Mouse (Mus musculus) spleen, adult 2 months (tissue): Measurements from ENCODE around the gene Hnrnpl.

Experiments used
- CTCF ChIP-seq: fragments of 200-500 bp; IDR thresholded peaks from 2 replicates; pipeline ENCODE4 v1.5.1; 2011; ENCODE audit warnings: mild to moderate bottlenecking, inconsistent platforms; ENCODE audit not compliant: insufficient read depth, insufficient read length, insufficient replicate concordance; ENCODE audit errors: extremely low read depth
- POLR2A ChIP-seq: fragments of 200-500 bp; IDR thresholded peaks from 2 replicates; pipeline ENCODE4 v1.6.1; 2011; ENCODE audit warnings: low read depth, low read length, inconsistent platforms

- TF ChIP-seq CTCF = no peak
- TF ChIP-seq POLR2A = no peak
Observed at GRCm38 (mm10) chr7:28860898-28861297, 52.6 kb downstream of the Hnrnpl start.
